Mouse (Mus musculus): ENCODE measurements around the gene Tns2.
"Not testable (repeated sequence)": the region's sequence is repeated elsewhere in the genome, so short reads cannot be mapped to it uniquely, and the experiment has no call there.

Gene Tns2

GRCm38 (mm10) chr15:102100161-102100981, at the start of gene Tns2:
Gene Tns2, plus strand, starts transcription at chr15:102100413.
- peak; percentile 86 to 92 for DNase-seq

GRCm38 (mm10) chr15:102051920-102052683, 48.1 kb upstream of the Tns2 start:
- peak; percentile 38 to 54 for DNase-seq

GRCm38 (mm10) chr15:102056495-102057174, 43.6 kb upstream of the Tns2 start:
- DNase-seq = no peak

GRCm38 (mm10) chr15:102065661-102066325, 34.4 kb upstream of the Tns2 start:
- peak; percentile 91 to 96 for DNase-seq

GRCm38 (mm10) chr15:102070476-102071467, 29.4 kb upstream of the Tns2 start:
- DNase-seq = no peak

GRCm38 (mm10) chr15:102072963-102073558, 27.2 kb upstream of the Tns2 start:
- no peak for DNase-seq

GRCm38 (mm10) chr15:102073559-102074069, 26.6 kb upstream of the Tns2 start, which contains the start of gene Eif4b:
Gene Eif4b, plus strand, starts transcription at chr15:102073773.
- DNase-seq = peak; percentile 99 to 100

GRCm38 (mm10) chr15:102074070-102074731, 26.0 kb upstream of the Tns2 start:
- DNase-seq = peak; percentile 69 to 74

GRCm38 (mm10) chr15:102074876-102075585, 25.2 kb upstream of the Tns2 start:
- DNase-seq = no peak

- no peak for DNase-seq
Measured at GRCm38 (mm10) chr15:102077111-102077677, 23.0 kb upstream of the Tns2 start.

GRCm38 (mm10) chr15:102079221-102079620, 21.0 kb upstream of the Tns2 start:
- DNase-seq = no peak

GRCm38 (mm10) chr15:102079924-102080323, 20.3 kb upstream of the Tns2 start:
- not testable (repeated sequence) for DNase-seq

- no peak for DNase-seq
Measured at GRCm38 (mm10) chr15:102080429-102080828, 19.8 kb upstream of the Tns2 start.

GRCm38 (mm10) chr15:102082148-102082547, 18.1 kb upstream of the Tns2 start:
- no peak for DNase-seq

- no peak for DNase-seq
Measured at GRCm38 (mm10) chr15:102083028-102083427, 17.2 kb upstream of the Tns2 start.

GRCm38 (mm10) chr15:102089914-102090585, 10.2 kb upstream of the Tns2 start:
- DNase-seq = no peak

GRCm38 (mm10) chr15:102091063-102091679, 9.0 kb upstream of the Tns2 start:
- DNase-seq = peak in 1 of 2 experiments; percentile 43

- no peak for DNase-seq
Measured at GRCm38 (mm10) chr15:102091688-102092087, 8.5 kb upstream of the Tns2 start.

Data from lung, postnatal 4 days (tissue).